Mouse (Mus musculus) intestine, postnatal 0 days (tissue): ENCODE measurements at regions not wholly inside any gene's neighbourhood (a gene's known extent, or its start where the extent isn't known, plus 50 kb on each side); places are given as distances from the start of the nearest gene placed in this dataset.
A peak's percentile ranks its signal among the peaks of the same experiment; 100 is the strongest.

Experiments
- ATAC-seq: fragments of 200-750 bp; cut with Nextera tagmentation; 2 replicates; pipeline ENCODE4 v1.8.0; 2017; ENCODE audit warnings: mild to moderate bottlenecking, moderate TSS enrichment, moderate library complexity
- H3K27ac ChIP-seq: fragments of 300-500 bp; sonication (generic); 2 replicates; pipeline ENCODE4 v1.5.1; 2014; ENCODE audit warnings: mild to moderate bottlenecking, low read depth, low read length, moderate library complexity
- H3K27me3 ChIP-seq: fragments of 300-500 bp; sonication (generic); replicated peaks from 2 replicates; pipeline ENCODE4 v1.6.1; 2014; ENCODE audit warnings: low read length, mixed read lengths; ENCODE audit not compliant: control insufficient read depth, insufficient read depth
- H3K36me3 ChIP-seq: fragments of 300-500 bp; sonication (generic); 2 replicates; pipeline ENCODE4 v1.6.1; 2014; ENCODE audit warnings: mild to moderate bottlenecking, moderate library complexity; ENCODE audit not compliant: control insufficient read depth, insufficient read depth
- H3K4me1 ChIP-seq: fragments of 300-500 bp; sonication (generic); replicated peaks from 2 replicates; pipeline ENCODE4 v1.6.1; 2014; ENCODE audit warnings: antibody characterized with exemption, low read length, mixed read lengths; ENCODE audit not compliant: control insufficient read depth, insufficient read depth
- H3K4me2 ChIP-seq: fragments of 300-500 bp; sonication (generic); replicated peaks from 2 replicates; pipeline ENCODE4 v1.6.1; 2014; ENCODE audit warnings: low read depth, mild to moderate bottlenecking, moderate library complexity
- H3K4me3 ChIP-seq: fragments of 300-500 bp; sonication (generic); 2 replicates; pipeline ENCODE4 v1.5.1; 2014; ENCODE audit warnings: low read depth, low read length
- H3K9ac ChIP-seq: fragments of 300-500 bp; sonication (generic); 2 replicates; pipeline ENCODE4 v1.6.1; 2014; ENCODE audit warnings: mild to moderate bottlenecking, low read depth, low read length
- H3K9me3 ChIP-seq: fragments of 300-500 bp; sonication (generic); 2 replicates; pipeline ENCODE4 v1.6.1; 2016; ENCODE audit warnings: mixed run types; ENCODE audit not compliant: control insufficient read depth
- CTCF ChIP-seq: sonication (generic); IDR thresholded peaks from 2 replicates; pipeline ENCODE4 v1.5.1; 2016; ENCODE audit warnings: low read depth, mild to moderate bottlenecking, control low read depth, antibody characterized with exemption, moderate library complexity
- WGBS: fragments of 180-500 bp; shearing (Covaris S2); extraction: QIAGEN DNeasy Blood & Tissue Kit; methylation state at CpG from one replicate; pipeline ENCODE4 v1.1.7; 2014; 5-methylcytosine and 5-hydroxymethylcytosine counted together

DNA sequence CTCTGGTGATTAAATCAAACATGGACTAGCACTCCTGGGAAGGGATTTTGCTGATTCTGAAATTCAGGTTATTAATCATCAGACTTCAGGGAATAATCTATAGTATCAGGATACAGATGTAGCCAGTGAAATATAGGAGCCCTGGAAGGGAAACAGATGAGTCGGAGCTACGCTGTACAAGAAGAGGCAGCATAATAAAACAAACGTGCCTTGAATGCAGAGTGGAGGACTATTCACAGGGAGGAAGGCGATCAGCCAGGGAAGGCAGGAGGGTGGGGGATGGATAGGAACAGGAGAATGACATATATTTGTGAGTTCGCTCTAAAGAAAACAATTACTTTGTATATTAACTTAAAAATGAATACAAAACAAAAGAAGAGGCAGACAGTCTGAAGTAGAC lies 286.6 kb upstream of the Got2 start:
- Histone ChIP-seq H3K9ac (no peak overlapping the region), H3K27ac (no peak overlapping the region), H3K27me3 (no peaks in the 10 kb centered on the region), H3K9me3 (no peaks in the 10 kb centered on the region), H3K4me2 (no peak overlapping the region), H3K36me3 (no peaks in the 10 kb centered on the region), H3K4me1 (no peaks in the 10 kb centered on the region), H3K4me3 (no peak overlapping the region)
- ATAC-seq, result no peak
- TF ChIP-seq CTCF, result no peak
- WGBS, result 81% methylated on average over 5 of the region's 5 CpGs

DNA sequence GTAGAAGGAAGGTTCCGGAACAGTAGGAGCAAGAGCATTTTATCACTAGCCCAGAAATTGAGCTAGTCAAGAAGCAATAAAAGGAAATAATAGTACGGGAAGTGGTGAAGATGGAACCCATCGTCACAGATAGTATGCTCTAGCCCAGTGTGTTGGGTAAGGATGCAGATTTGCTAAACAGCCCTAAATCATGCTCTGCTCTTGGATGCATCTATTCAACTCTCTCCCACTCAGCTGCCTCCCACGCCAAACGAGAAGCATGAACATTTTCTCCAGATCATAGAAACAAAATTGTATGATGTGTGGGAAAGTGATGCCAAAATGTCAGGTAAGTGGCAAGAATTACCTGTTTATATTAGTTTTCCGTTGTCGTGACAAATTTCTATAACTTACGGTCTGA lies 276.6 kb upstream of the Got2 start:
- H3K27me3 ChIP-seq, result no peaks in the 10 kb centered on the region
- no peak overlapping the region for H3K4me3 ChIP-seq
- H3K4me2 ChIP-seq, result no peak overlapping the region
- H3K27ac ChIP-seq, result no peak overlapping the region
- H3K9me3 ChIP-seq, result no peaks in the 10 kb centered on the region
- H3K36me3 ChIP-seq, result no peaks in the 10 kb centered on the region
- TF ChIP-seq CTCF, result no peak
- no peak for ATAC-seq
- WGBS, result 91% methylated on average over 8 of the region's 8 CpGs
- no peaks in the 10 kb centered on the region for H3K4me1 ChIP-seq
- H3K9ac ChIP-seq, result no peak overlapping the region

DNA sequence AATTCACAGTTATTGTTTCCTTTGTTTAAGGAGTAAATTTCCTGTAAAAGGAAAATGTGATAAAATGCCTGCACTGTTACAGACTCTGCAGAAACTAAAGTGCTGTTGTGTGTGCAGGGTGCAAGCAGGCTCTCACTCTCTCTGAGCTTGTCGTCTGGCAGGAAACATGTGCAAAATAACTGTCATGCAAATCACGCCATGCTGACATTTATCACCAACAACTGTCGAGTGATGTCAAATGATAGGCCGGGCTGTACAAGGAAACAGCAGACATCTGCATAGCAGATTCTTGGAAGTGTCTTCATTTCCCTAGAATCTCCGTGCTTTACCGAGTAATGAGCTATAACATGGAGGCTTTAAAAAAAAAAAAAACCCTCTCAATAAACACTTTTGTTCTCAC lies 271.6 kb upstream of the Got2 start:
- Histone ChIP-seq H3K27ac (no peak overlapping the region), H3K27me3 (no peaks in the 10 kb centered on the region), H3K4me2 (no peak overlapping the region), H3K4me3 (no peak overlapping the region), H3K4me1 (no peaks in the 10 kb centered on the region), H3K9ac (no peak overlapping the region), H3K36me3 (no peaks in the 10 kb centered on the region), H3K9me3 (no peaks in the 10 kb centered on the region)
- 47% methylated on average over 6 of the region's 6 CpGs for WGBS
- no peak for ATAC-seq
- no peak for TF ChIP-seq CTCF

DNA sequence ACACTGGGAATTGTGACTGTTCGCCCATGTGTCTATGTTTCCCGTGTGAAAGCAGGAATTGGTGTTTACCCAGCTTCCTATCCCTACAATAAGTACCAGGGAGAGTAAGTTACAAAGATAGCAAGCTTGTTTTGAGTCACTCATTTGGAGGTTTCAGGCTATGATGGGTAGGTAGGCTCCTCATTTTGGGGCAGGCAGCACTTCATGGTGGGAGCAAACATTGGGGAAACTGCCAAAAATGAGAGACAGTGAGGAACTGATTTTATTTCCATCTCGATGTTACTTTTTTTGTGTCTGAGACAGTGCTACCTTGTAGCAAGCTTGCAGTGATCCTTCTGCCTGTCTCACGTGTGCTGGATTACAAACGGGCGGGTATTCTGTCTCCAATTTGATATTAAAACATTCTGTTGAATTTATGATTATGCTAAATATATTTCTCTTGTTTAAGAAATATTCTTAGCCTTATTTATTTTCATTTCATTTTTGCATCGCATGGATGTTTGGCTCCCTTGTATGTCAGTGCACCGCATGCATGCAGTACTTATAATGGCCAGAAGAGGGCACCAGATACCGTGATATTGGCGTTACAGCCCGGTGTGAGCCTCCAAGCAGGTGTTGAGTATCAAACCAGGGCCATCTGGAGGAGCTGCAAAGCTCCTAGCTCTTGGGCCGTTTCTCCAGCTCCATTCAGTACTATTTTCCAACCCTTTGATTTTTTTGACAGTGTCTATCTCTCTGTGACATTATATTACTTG lies 264.3 kb upstream of the Got2 start:
- WGBS, result 40% methylated on average over 12 of the region's 12 CpGs
- ATAC-seq, result no peak
- H3K9ac ChIP-seq, result no peak overlapping the region
- H3K27ac ChIP-seq, result no peak overlapping the region
- no peaks in the 10 kb centered on the region for H3K9me3 ChIP-seq
- H3K36me3 ChIP-seq, result no peaks in the 10 kb centered on the region
- no peak overlapping the region for H3K4me2 ChIP-seq
- no peak overlapping the region for H3K4me3 ChIP-seq
- H3K4me1 ChIP-seq, result no peaks in the 10 kb centered on the region
- no peaks in the 10 kb centered on the region for H3K27me3 ChIP-seq
- peak; percentile 86 for TF ChIP-seq CTCF

DNA sequence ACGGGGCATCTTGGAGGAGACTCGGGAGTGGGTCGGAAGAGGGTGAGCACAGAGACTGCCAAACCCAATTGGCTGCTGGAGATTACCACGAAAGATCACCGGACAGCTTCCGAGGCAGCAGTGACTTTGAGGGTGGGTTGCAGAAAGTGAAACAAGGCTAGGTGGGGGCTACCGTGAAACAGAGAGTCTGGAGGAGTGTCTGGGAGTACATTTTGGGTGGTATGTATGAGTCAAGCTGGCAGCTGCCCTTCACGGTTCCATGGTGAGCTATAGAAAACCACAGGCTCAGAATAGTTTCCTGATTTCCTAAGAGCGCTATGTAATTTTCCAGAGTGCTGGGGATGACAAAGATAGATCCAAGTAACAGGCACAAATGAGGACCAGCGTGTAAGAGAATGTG lies 263.7 kb upstream of the Got2 start:
- no peak overlapping the region for H3K4me3 ChIP-seq
- H3K9me3 ChIP-seq, result no peaks in the 10 kb centered on the region
- H3K9ac ChIP-seq, result no peak overlapping the region
- H3K4me2 ChIP-seq, result no peak overlapping the region
- no peaks in the 10 kb centered on the region for H3K27me3 ChIP-seq
- ATAC-seq, result no peak
- H3K27ac ChIP-seq, result no peak overlapping the region
- WGBS, result 77% methylated on average over 10 of the region's 10 CpGs
- H3K4me1 ChIP-seq, result no peaks in the 10 kb centered on the region
- no peak for TF ChIP-seq CTCF
- no peaks in the 10 kb centered on the region for H3K36me3 ChIP-seq

DNA sequence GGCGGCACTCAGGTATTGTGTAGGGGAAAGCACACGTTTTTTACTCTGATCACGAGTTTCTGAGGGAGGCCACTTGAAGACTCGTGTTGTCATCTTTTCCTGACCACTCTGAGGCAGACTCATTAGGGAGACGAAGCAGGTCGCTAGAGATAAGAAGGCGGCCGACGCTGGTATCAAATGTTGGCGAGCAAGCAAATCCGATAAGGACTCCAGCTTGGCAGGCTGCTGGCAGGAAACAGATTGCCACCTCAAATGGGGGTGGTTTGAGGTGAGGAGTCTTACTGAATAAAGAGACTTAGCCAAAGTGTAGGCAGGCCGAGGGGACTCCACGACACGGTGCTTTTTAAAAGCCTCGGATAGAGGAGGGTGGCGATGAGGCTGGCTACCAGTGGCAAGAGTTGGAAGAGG lies 262.7 kb upstream of the Got2 start:
- Histone ChIP-seq H3K9ac (no peak overlapping the region), H3K4me1 (no peaks in the 10 kb centered on the region), H3K36me3 (no peaks in the 10 kb centered on the region), H3K4me2 (no peak overlapping the region), H3K27me3 (no peaks in the 10 kb centered on the region), H3K27ac (no peak overlapping the region), H3K4me3 (no peak overlapping the region), H3K9me3 (no peaks in the 10 kb centered on the region)
- TF ChIP-seq CTCF, result no peak
- no peak for ATAC-seq
- 59% methylated on average over 16 of the region's 16 CpGs for WGBS

DNA sequence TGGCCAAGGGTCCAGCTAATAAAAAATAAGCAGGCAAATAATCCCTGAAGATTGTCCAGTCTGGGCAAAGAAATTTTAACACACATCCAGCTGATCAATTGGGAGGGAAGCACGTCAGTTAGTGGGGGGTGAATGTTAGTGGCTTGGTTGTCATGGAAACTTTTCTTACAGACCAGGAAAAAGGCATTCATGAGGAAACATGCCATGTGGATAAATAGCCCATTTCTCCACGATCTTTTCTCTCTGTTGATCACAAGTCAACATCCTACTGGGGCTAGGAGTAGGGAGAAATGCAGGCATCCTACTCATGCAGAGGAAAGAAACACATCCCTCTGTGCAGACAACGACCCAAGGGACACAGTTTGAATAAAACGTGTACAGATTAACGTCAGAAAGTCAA lies 243.8 kb upstream of the Got2 start:
- Histone ChIP-seq H3K27ac (no peak overlapping the region), H3K4me1 (no peaks in the 10 kb centered on the region), H3K9ac (no peak overlapping the region), H3K27me3 (no peaks in the 10 kb centered on the region), H3K4me2 (no peak overlapping the region), H3K9me3 (no peaks in the 10 kb centered on the region), H3K4me3 (no peak overlapping the region), H3K36me3 (no peaks in the 10 kb centered on the region)
- WGBS, result 58% methylated on average over 5 of the region's 5 CpGs
- no peak for TF ChIP-seq CTCF
- no peak for ATAC-seq
